Mouse (Mus musculus): ENCODE measurements at regions not wholly inside any gene's neighbourhood (a gene's known extent, or its start where the extent isn't known, plus 50 kb on each side); places are given as distances from the start of the nearest gene placed in this dataset.

GRCm38 (mm10) chr2:159645861-159646260 is 688.1 kb downstream of the Gm826 start:
- peak; percentile 66 for DNase-seq (ENCODE audit: low read depth, low spot score)

DNA sequence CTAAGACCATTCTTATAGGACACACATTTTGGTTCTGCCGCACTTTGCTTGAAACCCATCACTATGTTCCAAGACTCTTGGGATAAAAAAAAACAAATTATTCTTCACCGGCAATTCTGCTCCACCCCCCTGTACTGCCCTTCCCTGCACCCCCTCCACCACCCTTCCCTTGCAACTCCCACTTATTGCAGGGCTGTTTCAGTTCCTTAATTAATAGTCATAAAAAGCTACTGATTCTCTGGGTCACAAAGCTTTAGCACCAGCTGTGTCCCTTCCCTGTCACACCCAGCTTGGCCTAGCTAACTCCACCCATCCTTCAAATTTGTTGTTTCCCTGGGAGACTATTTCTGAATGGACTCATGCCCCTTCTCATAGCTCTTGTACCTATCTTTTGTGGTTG is 687.4 kb downstream of the Gm826 start:
- no peak for DNase-seq (ENCODE audit: low read depth, low spot score)

DNA sequence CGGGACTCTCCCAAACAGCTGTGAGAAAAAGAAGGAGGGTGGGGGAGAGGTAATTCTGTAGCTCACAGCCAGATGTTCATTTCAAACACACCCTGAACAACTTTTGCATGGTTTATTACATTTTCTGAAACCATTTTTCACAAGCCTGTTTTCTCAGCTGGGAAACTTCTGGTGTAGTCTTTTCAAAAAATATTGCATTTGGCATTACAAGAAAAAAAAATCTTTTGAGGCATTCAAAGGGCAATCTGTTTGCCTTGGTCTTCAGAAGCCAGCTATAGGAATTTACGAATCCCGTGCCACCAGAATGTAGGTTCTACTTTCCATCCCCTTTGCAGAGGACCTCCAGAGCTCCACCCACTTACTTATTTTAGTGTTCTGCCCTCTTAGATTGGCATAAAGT is 681.7 kb downstream of the Gm826 start:
- no peak for DNase-seq (ENCODE audit: low read depth, low spot score)

GRCm38 (mm10) chr2:159676845-159677244 is 657.1 kb downstream of the Gm826 start:
- peak; percentile 10 for DNase-seq (ENCODE audit: low read depth, low spot score)

DNA sequence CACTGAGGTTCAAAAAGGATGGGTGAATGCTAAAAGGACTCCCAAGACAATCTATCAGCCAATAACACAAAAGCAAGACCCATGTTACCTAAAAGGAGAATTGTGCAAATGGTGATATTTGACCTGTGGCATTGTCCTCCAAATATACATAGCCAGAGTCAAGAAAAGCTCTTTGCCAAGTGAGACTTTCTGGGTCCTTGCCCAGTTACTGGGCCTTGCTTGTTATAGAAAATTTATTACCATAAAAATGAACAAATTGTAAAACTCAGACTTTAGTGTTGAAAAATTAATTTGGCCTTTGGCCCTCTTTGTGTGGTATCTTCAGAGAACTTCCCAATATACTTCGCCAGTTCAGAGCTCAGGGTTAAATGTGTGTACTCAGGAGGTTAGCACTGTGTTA is 653.3 kb downstream of the Gm826 start:
- no peak for DNase-seq (ENCODE audit: low read depth, low spot score)

DNA sequence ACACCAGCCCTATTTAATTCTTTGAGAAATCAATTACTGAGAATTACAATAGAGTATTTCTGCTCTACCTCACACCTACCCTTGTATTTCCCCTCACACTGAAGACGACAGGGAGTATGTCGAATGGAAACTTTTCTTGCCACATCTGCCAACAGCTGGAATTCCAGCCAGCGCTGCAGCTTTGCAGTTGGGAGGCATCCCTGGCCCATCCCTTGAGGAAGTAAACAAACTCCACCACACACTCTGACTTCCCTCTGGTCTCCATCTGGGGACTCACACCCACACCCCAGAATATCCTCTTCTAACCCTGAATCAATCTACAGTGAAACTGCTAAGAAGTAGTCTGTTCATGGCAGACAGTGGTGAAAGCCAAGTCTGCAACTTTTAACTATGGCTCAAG is 630.9 kb downstream of the Gm826 start:
- DNase-seq (ENCODE audit: low read depth, low spot score), result no peak

- no peak for DNase-seq (ENCODE audit: low read depth, low spot score)
Observed at GRCm38 (mm10) chr2:159708141-159708540, 625.8 kb downstream of the Gm826 start.

DNA sequence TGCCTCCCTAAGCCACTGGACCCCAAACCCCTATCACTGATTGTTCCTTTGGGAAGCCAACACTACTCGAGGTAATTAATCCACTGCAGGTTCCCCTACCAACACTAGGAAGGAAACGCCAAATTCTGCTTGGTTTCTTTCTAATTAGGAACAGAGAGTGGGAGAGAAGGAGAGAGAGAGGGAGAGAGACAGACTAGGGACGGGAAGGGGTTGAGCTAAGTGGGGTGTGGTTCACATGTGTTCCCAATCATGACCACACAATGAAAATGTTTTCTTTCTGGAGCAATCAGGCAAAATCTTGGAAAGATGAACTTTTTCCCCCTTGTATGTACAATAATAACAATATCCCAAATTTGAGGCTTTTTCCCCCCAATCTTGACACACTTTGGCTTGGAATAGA is 619.3 kb downstream of the Gm826 start:
- DNase-seq (ENCODE audit: low read depth, low spot score), result peak; percentile 44

- DNase-seq (ENCODE audit: low read depth, low spot score), result no peak
Observed at GRCm38 (mm10) chr2:159718738-159719137, 615.2 kb downstream of the Gm826 start.

GRCm38 (mm10) chr2:159725158-159726076 is 608.5 kb downstream of the Gm826 start:
- DNase-seq (ENCODE audit: low read depth, low spot score), result peak; percentile 66

DNA sequence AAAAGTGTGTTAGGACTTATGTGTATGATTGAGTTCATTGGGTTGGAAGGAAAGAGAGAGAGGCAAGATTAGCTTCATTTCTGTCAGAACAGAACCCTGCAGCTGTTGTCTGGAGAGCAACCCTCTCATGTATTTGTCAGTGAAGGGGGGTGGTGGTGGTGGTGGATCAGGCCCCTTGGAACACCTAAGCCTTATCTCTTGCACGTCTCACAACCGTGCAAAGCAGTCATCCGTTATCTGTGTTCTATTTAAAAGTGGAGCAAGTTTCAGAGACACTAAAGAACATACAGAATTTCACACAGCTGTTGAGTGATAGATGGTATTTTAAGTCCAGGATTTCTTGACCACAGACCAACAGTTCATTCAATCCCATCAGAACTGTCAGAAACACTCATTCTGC is 604.7 kb downstream of the Gm826 start:
- DNase-seq (ENCODE audit: low read depth, low spot score), result no peak

GRCm38 (mm10) chr2:159730221-159730620 is 603.7 kb downstream of the Gm826 start:
- no peak for DNase-seq (ENCODE audit: low read depth, low spot score)

DNA sequence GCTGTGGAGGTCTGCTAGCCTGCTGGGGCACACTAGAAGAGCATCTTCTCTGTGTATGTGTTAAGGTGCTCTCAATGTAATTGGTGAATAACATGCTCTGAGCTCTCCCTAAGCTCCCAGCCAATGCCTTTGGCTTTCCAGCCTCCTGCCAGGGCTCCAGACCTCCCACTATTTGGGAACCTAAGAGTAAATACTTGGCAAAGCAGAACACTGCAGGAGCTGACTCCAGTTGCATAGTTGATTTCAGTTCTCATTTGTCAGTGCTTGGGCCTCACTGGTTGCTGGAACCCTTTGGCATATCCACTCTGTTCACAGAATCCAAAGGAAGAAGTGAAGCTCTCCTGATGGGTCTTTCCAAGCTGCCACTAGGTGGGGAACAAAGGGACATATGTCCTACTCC is 602.7 kb downstream of the Gm826 start:
- peak; percentile 32 for DNase-seq (ENCODE audit: low read depth, low spot score)

- peak; percentile 77 for DNase-seq (ENCODE audit: low read depth, low spot score)
Observed at GRCm38 (mm10) chr2:159732413-159732812, 601.5 kb downstream of the Gm826 start.

DNA sequence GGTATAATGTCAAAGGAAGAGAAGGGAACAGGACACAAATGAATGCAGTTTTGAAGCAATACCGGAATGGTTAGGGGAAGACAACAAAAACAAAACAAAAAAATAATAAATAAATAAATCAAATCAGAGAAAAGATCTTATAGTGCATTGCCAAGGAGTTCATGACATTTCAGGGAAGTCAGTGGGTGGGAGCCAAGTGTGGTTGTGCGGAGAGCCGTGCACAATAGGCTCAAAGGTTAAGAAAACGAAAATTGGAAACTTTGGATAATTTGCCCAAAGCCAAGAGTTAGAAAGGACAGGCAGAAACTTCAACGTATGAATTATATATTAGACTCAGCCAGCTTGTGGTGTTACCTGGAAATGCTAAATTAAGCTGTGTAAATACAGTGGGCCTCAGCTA is 599.4 kb downstream of the Gm826 start:
- no peak for DNase-seq (ENCODE audit: low read depth, low spot score)

- DNase-seq (ENCODE audit: low read depth, low spot score), result peak; percentile 12
Observed at GRCm38 (mm10) chr2:159755541-159756011, 578.4 kb downstream of the Gm826 start.

GRCm38 (mm10) chr2:159760806-159761205 is 573.2 kb downstream of the Gm826 start:
- DNase-seq (ENCODE audit: low read depth, low spot score), result no peak

- DNase-seq (ENCODE audit: low read depth, low spot score), result no peak
Observed at GRCm38 (mm10) chr2:159763115-159763514, 570.8 kb downstream of the Gm826 start.

All from 3T3-L1 (cell line).